Mouse (Mus musculus): ENCODE data around the gene Cramp1l. TPM values are rescaled to one million over a fixed set of nuclear protein-coding genes. Genes with fewer than 3 reads are reported as not detected.

Gene Cramp1l
- polyA plus RNA-seq (2015; fragmentation: Nextera tagmentation; extraction: Ambion mirVana): 7.2 and 7.8 TPM in 2 replicates

DNA sequence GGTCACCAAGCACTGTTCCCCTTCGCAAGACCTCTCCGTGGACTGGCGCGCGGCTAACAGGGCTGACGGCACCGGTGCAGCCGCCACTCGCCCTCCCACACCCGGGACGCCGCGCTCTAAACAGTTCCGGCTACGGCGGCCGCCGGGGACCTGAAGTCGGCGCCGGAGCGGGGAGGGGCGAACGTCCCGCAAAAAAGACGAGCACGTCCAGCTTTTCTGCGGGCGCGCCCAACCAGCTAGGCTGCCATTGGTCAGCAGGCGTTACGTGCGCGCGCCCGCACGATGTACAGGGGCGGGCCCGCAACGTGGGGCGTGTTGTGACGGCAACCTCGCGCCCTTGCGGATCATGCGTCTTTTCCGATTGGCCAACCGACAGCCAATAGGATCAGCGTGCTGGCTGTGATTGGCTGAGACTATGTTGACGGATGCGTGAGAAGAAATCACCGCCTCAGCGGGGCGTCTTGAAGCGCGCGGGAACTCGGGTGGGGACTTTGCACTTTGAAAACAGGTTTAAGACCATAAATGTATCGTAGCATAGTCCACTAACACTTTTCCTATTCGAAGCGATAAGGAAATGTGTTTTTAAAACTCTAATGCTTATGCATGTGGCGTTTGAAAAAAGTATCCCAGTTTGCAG lies at the start of gene Cramp1l, which contains the start of gene Ift140:
Gene Cramp1l, minus strand, starts transcription at position 134 of the 637 bp plus-strand sequence.
Gene Ift140, plus strand, starts transcription at position 431 of the 637 bp plus-strand sequence.
- Histone ChIP-seq H3K4me3 (replicated peaks) (peak within 1 kb of the TSS; percentile 99), H3K27ac (replicated peaks) (peak within 1 kb of the TSS; percentile 89), H3K4me1 (peaks cover 17% of the 10 kb centered on the region; the same call in 1 of the 2 replicates), H3K9me3 (replicated peaks) (no peaks in the 10 kb centered on the region), H3K27me3 (no peaks in the 10 kb centered on the region), H3K4me2 (replicated peaks) (peak within 1 kb of the TSS; percentile 95), H3K36me3 (peaks cover 25% of the 10 kb centered on the region), H3K9ac (peak within 1 kb of the TSS; percentile 90)
- WGBS: under 1% methylated on average over 62 of the region's 62 CpGs
- peak; percentile 98 for ATAC-seq (ENCODE audit: insufficient number of reproducible peaks, low FRiP score, low TSS enrichment, low read depth)

DNA sequence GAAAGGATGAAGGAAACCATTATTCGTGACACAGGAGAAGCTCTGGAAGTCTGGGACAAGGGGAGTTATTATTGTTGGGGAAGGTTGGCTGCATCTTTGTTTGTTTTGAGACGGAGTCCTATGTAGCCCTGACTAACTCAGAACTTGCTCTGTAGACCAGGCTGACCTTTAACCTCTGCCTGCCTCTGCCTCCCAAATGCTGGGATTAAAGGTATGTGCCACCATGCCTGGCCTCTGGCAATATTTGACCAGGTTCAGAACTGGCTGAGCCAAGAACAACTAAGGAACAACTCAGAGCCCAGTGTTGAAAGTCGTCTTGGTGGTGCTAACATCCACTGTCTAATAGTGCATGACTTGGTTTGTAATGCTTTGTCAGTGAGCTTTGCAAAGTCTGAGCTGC lies 49.6 kb upstream of the Cramp1l start:
- Histone ChIP-seq H3K36me3 (peaks cover 32% of the 10 kb centered on the region), H3K4me3 (replicated peaks) (no peak overlapping the region), H3K9me3 (replicated peaks) (no peaks in the 10 kb centered on the region), H3K9ac (no peak overlapping the region), H3K4me2 (replicated peaks) (no peak overlapping the region), H3K27me3 (no peaks in the 10 kb centered on the region), H3K27ac (replicated peaks) (no peak overlapping the region), H3K4me1 (no peaks in the 10 kb centered on the region)
- WGBS: 84% methylated on average over 3 of the region's 3 CpGs
- ATAC-seq (ENCODE audit: insufficient number of reproducible peaks, low FRiP score, low TSS enrichment, low read depth): no peak

DNA sequence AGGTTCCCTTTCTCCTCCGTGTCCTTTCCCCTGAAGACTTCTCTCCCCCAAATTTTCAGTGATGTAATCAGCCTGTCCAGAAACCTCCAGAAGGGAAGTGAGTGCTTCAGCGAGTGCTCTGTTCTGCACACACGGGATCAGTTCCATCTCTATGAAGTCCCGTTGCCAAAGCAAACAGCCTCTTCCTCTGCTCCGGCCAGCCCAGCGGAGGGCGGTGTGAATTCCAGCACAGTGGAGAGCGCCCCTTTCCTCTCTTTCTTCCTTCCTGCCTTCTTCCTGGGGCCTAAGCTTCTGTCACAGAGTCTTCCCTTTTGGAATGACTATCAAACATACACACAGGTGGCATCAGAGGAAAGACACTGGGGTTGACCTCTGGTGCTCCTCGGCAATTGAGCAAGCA lies 48.8 kb upstream of the Cramp1l start:
- 70% methylated on average over 9 of the region's 9 CpGs for WGBS
- Histone ChIP-seq H3K9me3 (replicated peaks) (no peaks in the 10 kb centered on the region), H3K27ac (replicated peaks) (0 out of 2 replicates have a peak overlapping the region, but pooled peaks have one; percentile 44), H3K4me3 (replicated peaks) (no peak overlapping the region), H3K27me3 (no peaks in the 10 kb centered on the region), H3K36me3 (peaks cover 33% of the 10 kb centered on the region), H3K9ac (no peak overlapping the region), H3K4me2 (replicated peaks) (no peak overlapping the region), H3K4me1 (no peaks in the 10 kb centered on the region)
- ATAC-seq (ENCODE audit: insufficient number of reproducible peaks, low FRiP score, low TSS enrichment, low read depth): peak; percentile 65; the same call in 1 of the 2 replicates

DNA sequence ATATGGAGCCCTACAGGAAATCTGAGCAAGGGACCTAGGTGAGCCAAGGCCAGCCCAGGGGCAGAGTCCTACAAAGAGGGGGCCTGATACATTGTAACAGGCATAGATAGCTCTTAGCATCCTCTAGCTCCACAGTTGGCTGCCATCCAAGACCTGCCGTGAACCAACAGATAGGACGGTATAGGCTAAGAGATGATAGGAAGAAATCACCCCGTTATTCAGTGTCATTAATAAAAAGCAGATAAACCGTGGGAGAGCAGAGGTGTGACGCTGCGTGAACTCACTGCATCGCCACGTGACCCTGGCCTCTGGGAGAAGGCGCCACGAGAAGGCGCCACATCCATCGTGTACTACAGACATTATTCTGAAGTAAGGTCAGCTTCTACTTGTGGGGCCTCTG lies 48.3 kb upstream of the Cramp1l start:
- WGBS: 88% methylated on average over 12 of the region's 12 CpGs
- Histone ChIP-seq H3K9ac (no peak overlapping the region), H3K9me3 (replicated peaks) (no peaks in the 10 kb centered on the region), H3K27ac (replicated peaks) (0 out of 2 replicates have a peak overlapping the region, but pooled peaks have one; percentile 11), H3K4me1 (no peaks in the 10 kb centered on the region), H3K4me3 (replicated peaks) (no peak overlapping the region), H3K27me3 (no peaks in the 10 kb centered on the region), H3K36me3 (peaks cover 34% of the 10 kb centered on the region), H3K4me2 (replicated peaks) (no peak overlapping the region)
- ATAC-seq (ENCODE audit: insufficient number of reproducible peaks, low FRiP score, low TSS enrichment, low read depth): no peak

DNA sequence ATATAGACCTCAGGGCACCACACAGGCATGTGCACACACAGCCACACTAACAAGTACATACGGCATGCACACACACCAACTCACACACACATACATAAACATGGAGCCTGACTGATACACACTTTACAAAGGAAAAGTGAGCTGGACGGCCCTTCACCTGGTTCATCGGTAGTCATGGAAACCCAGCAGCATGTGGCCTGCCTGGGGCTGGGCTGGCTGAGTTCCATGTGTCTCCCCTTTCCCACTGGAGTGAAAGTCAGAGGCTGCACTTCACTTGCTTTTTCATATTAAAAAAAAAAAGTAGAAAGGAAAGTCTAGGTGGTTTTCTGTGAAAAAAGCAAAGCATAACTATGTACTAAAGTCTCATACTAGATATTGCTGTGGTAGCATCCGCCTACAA lies 47.7 kb upstream of the Cramp1l start:
- Histone ChIP-seq H3K36me3 (peaks cover 38% of the 10 kb centered on the region), H3K9me3 (replicated peaks) (no peaks in the 10 kb centered on the region), H3K4me3 (replicated peaks) (no peak overlapping the region), H3K9ac (no peak overlapping the region), H3K4me1 (no peaks in the 10 kb centered on the region), H3K27me3 (no peaks in the 10 kb centered on the region), H3K4me2 (replicated peaks) (no peak overlapping the region), H3K27ac (replicated peaks) (no peak overlapping the region)
- no peak for ATAC-seq (ENCODE audit: insufficient number of reproducible peaks, low FRiP score, low TSS enrichment, low read depth)
- WGBS: 66% methylated on average over 4 of the region's 4 CpGs

DNA sequence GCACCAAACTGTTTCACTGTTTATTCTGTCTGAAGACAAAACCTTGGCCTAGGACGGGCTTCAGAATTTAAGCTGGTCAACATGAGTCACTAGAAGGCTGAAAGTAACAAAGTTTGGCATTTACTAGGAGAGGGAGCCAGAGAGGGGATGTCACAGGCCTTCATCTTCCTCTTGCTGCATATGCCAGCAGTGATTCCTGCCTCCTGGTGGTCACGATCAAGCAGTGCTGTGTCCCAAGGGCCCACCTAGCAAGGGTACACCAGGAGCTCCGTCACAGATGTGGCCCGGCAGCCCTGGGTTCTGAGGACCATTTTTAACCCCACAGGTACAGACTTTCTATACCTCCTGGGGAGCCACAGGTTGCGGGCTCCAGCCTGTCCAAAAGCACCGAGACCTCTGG lies 41.5 kb upstream of the Cramp1l start:
- Histone ChIP-seq H3K4me1 (no peaks in the 10 kb centered on the region), H3K9me3 (replicated peaks) (no peaks in the 10 kb centered on the region), H3K27me3 (no peaks in the 10 kb centered on the region), H3K4me3 (replicated peaks) (no peak overlapping the region), H3K9ac (no peak overlapping the region), H3K27ac (replicated peaks) (no peak overlapping the region), H3K4me2 (replicated peaks) (no peak overlapping the region), H3K36me3 (peaks cover 55% of the 10 kb centered on the region)
- no peak for ATAC-seq (ENCODE audit: insufficient number of reproducible peaks, low FRiP score, low TSS enrichment, low read depth)
- WGBS: 78% methylated on average over 6 of the region's 6 CpGs

DNA sequence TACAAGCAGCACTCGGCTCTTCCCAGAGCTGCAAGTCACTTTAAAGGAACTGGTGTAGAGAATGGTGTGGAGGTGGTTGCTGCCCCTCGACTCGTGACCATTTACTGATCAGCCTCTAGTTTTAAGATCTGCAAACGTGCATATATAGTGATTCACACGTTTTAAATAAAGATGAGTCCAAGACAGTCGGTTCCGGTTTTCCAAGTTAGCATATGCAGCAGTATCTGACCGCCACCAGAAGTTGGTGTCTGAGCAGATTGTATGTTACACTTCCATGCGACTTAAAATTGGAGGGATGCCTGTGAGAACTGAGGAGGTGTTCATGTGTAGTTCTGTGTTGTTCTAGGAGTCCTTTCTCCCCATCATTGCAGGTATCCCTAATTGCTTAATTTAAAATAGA lies 37.7 kb upstream of the Cramp1l start:
- 80% methylated on average over 9 of the region's 9 CpGs for WGBS

DNA sequence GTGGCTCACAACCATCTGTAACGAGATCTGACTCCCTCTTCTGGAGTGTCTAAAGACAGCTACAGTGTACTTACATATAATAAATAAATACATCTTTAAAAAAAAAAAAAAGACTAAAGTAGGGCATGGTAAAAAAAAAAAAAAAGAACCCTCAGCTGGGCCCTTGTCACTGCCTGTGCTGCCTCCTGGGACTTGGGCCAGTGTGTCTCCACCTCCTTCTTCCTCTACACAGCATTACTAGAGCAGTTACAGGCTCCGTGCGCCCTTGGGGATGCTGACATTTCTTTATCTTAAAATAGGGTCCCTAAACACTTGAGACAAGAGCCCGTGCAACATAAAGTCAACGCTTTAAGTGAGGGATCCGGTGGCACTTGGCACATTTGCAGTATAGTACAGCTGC lies 31.6 kb upstream of the Cramp1l start:
- Histone ChIP-seq H3K36me3 (peaks cover 33% of the 10 kb centered on the region), H3K4me3 (replicated peaks) (no peak overlapping the region), H3K9ac (no peak overlapping the region), H3K27me3 (no peaks in the 10 kb centered on the region), H3K27ac (replicated peaks) (no peak overlapping the region), H3K4me1 (no peaks in the 10 kb centered on the region), H3K4me2 (replicated peaks) (no peak overlapping the region), H3K9me3 (replicated peaks) (no peaks in the 10 kb centered on the region)
- whole genome bisulfite sequencing: 84% methylated on average over 6 of the region's 6 CpGs
- no peak for ATAC-seq (ENCODE audit: insufficient number of reproducible peaks, low FRiP score, low TSS enrichment, low read depth)

More for the DNA sequence above, 37.7 kb upstream of the Cramp1l start:
- Histone ChIP-seq H3K4me2 (replicated peaks) (no peak overlapping the region), H3K9ac (no peak overlapping the region), H3K4me1 (no peaks in the 10 kb centered on the region), H3K27ac (replicated peaks) (no peak overlapping the region), H3K9me3 (replicated peaks) (no peaks in the 10 kb centered on the region), H3K36me3 (peaks cover 52% of the 10 kb centered on the region), H3K27me3 (no peaks in the 10 kb centered on the region), H3K4me3 (replicated peaks) (no peak overlapping the region)
- ATAC-seq (ENCODE audit: insufficient number of reproducible peaks, low FRiP score, low TSS enrichment, low read depth): no peak

DNA sequence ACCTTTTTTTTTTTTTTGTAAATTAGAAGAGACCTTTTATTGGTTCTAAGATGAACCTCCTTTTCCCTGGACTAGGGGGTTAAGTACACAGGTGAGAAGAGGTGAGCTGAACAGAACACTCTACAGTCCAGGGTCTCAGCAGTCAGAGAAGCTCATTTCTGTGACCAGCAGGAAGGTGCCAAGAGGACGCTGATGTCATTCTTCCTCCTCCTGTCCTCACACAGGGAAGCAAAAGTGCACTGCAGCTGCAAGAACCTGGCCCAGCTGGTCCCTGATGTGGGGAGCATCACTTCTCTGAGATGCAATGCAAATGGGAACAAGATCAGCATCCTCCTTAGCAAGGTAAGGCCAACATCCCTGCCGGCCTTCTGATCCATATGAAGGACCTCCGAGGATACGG lies 29.7 kb upstream of the Cramp1l start:
- Histone ChIP-seq H3K27me3 (no peaks in the 10 kb centered on the region), H3K27ac (replicated peaks) (no peak overlapping the region), H3K9me3 (replicated peaks) (no peaks in the 10 kb centered on the region), H3K4me1 (no peaks in the 10 kb centered on the region), H3K4me3 (replicated peaks) (no peak overlapping the region), H3K4me2 (replicated peaks) (no peak overlapping the region), H3K9ac (no peak overlapping the region), H3K36me3 (peaks cover 23% of the 10 kb centered on the region; the same call in 1 of the 2 replicates)
- 83% methylated on average over 4 of the region's 4 CpGs for WGBS
- ATAC-seq (ENCODE audit: insufficient number of reproducible peaks, low FRiP score, low TSS enrichment, low read depth): no peak

DNA sequence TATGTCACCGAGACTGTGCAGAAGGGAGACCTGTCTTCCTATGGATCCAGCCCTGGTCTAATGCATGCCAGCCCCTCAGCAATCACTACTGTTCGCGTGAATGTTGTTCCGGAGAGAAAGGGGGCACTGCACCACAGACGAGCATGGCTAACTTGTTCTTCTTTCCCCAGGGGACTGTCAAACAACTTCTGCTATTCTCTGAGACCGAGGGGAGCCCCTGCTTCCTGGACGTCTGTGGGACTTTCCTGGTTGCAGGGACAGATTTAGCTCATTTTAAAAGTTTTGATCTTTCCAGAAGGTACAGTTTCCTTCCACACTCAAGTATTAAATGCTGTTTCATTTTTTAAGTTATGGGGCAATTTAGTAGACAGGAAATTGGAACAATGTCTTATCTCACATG lies 29.3 kb upstream of the Cramp1l start:
- Histone ChIP-seq H3K4me1 (no peaks in the 10 kb centered on the region), H3K27ac (replicated peaks) (no peak overlapping the region), H3K4me3 (replicated peaks) (no peak overlapping the region), H3K9ac (no peak overlapping the region), H3K27me3 (no peaks in the 10 kb centered on the region), H3K4me2 (replicated peaks) (no peak overlapping the region), H3K36me3 (peaks cover 24% of the 10 kb centered on the region), H3K9me3 (replicated peaks) (no peaks in the 10 kb centered on the region)
- ATAC-seq (ENCODE audit: insufficient number of reproducible peaks, low FRiP score, low TSS enrichment, low read depth): no peak
- WGBS: 61% methylated on average over 7 of the region's 7 CpGs

DNA sequence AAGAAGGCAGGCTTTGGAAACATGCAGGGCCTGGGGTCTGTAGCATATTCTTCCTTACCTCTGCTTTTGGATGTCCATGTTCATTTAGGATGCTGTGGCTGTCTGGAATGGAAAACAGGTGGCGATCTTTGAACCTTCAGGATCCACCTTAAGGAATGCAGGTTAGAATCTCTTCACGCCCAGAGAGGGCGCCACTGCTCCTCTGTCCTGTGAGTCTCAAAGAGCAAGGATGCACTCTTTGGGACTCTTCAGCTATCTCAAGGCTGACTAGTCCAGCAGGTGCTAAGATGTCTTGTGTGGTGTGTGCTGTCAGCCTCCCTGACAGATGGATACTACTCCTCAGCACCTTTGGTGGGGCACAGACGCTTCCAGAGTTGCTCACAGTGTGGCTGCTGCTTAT lies 20.6 kb upstream of the Cramp1l start:
- Histone ChIP-seq H3K27ac (replicated peaks) (no peak overlapping the region), H3K27me3 (no peaks in the 10 kb centered on the region), H3K4me1 (no peaks in the 10 kb centered on the region), H3K9me3 (replicated peaks) (no peaks in the 10 kb centered on the region), H3K9ac (no peak overlapping the region), H3K4me3 (replicated peaks) (no peak overlapping the region), H3K4me2 (replicated peaks) (no peak overlapping the region), H3K36me3 (peaks cover 61% of the 10 kb centered on the region)
- ATAC-seq (ENCODE audit: insufficient number of reproducible peaks, low FRiP score, low TSS enrichment, low read depth): no peak
- 63% methylated on average over 4 of the region's 4 CpGs for WGBS

All from embryonic facial prominence, embryonic 15.5 days (tissue).